Mouse (Mus musculus) embryonic facial prominence, embryonic 12.5 days (tissue): ENCODE data around the gene Clec2g. TPM values are rescaled to one million over a fixed set of nuclear protein-coding genes. Genes with fewer than 3 reads are reported as not detected.
A peak's percentile ranks its signal among the peaks of the same experiment; 100 is the strongest.
"Not testable (repeated sequence)": the region's sequence is repeated elsewhere in the genome, so short reads cannot be mapped to it uniquely, and the experiment has no call there.

Experiments used
- ATAC-seq: fragments of 200-750 bp; cut with Nextera tagmentation; 2 replicates; pipeline ENCODE4 v1.8.0; 2017; ENCODE audit not compliant: insufficient number of reproducible peaks, insufficient read depth, low FRiP score, low TSS enrichment
- H3K27ac ChIP-seq: fragments of 300-500 bp; sonication (generic); 2 replicates; pipeline ENCODE4 v1.5.1; 2016; ENCODE audit warnings: mild to moderate bottlenecking
- H3K27me3 ChIP-seq: fragments of 300-500 bp; sonication (generic); 2 replicates; pipeline ENCODE4 v1.6.1; 2016; ENCODE audit warnings: mild to moderate bottlenecking, moderate library complexity
- H3K36me3 ChIP-seq: fragments of 300-500 bp; sonication (generic); 2 replicates; pipeline ENCODE4 v1.6.1; 2016; ENCODE audit warnings: mild to moderate bottlenecking
- H3K4me1 ChIP-seq: fragments of 300-500 bp; sonication (generic); 2 replicates; pipeline ENCODE4 v1.6.1; 2016
- H3K4me2 ChIP-seq: fragments of 300-500 bp; sonication (generic); replicated peaks from 2 replicates; pipeline ENCODE4 v1.6.1; 2016; ENCODE audit warnings: mild to moderate bottlenecking, moderate library complexity
- H3K4me3 ChIP-seq: fragments of 300-500 bp; sonication (generic); 2 replicates; pipeline ENCODE4 v1.5.1; 2016; ENCODE audit warnings: mild to moderate bottlenecking
- H3K9ac ChIP-seq: fragments of 300-500 bp; sonication (generic); 2 replicates; pipeline ENCODE4 v1.6.1; 2016; ENCODE audit warnings: mild to moderate bottlenecking, moderate library complexity
- H3K9me3 ChIP-seq: fragments of 300-500 bp; sonication (generic); 2 replicates; pipeline ENCODE4 v1.6.1; 2016; ENCODE audit warnings: mild to moderate bottlenecking, moderate library complexity
- WGBS: fragments of 180-500 bp; shearing (Covaris S2); methylation state at CpG from one replicate; pipeline ENCODE4 v1.1.7; 2016; 5-methylcytosine and 5-hydroxymethylcytosine counted together
- polyA plus RNA-seq: library from polyadenylated mRNA; unstranded; fragments of >200 nt; fragmentation: Nextera tagmentation; extraction: Ambion mirVana; gene quantifications from 2 replicates; pipeline ENCODE4 v1.2.1, GENCODE M21; 2016

Gene Clec2g
- polyA plus RNA-seq, 1 experiment from 2014 or later: not detected

DNA sequence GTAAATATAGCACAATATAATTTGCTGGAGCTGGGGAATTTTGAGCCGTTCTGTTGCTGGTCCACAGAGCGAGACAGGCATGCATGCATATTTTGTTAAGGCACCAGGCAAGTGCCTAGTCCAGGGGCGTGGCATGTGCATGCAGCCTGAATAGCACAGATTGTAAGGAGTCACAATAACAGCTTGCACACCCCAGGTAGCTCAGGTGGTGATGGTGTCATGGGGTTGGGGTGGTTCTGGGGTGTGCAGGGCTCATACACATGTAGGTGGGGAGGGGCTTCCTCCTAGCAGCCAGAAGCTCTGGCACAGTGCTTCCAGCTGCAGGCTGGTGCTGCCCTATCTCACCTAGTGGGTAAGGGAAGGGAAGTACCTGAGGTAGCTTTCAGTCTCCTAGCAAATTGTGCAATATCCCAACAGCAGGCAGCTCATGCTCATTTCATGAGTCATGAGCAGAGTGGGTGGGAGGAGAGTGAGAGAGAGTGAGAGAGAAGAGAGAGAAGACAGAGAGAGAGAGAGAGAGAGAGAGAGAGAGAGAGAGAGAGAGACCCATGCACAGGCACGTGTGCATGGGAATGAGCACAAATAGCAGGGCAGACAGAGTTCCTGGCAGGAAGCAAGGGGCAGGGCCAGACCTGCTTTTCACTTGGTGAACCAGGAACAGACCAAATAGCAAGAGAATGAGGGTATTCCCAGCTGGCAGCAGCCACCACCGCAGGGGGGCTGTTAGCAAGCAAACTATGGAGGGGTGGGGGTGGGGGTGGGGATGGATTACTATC is 7.7 kb downstream of the Clec2g start:
- Histone ChIP-seq H3K4me2 (no peak overlapping the region), H3K4me3 (no peak overlapping the region), H3K27me3 (no peaks in the 10 kb centered on the region), H3K27ac (no peak overlapping the region), H3K9me3 (peaks cover 5% of the 10 kb centered on the region; the same call in 1 of the 2 replicates), H3K36me3 (no peaks in the 10 kb centered on the region), H3K4me1 (no peaks in the 10 kb centered on the region), H3K9ac (no peak overlapping the region)
- ATAC-seq: 0 out of 2 replicates have a peak, but pooled peaks have one; percentile 52
- WGBS: 82% methylated on average over 5 of the region's 5 CpGs

DNA sequence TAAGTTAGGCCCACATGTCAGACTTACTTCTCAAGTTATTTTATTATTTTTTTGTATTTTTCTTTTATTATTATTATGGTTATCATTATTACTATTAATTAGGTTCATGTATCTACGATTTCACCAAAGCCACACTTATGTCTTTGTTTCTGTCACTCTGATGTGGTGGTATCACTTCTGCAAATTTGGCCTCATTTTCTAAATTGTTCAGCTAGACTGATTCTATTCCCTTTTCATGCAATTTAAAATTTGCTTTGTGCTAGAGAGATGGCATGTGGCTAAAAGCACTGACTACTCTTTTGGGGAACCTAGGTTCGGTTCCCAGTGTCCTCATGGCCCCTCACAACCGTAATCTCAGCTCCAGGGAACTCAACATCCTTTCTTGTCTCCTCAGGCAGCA is 11.4 kb downstream of the Clec2g start:
- H3K27ac ChIP-seq: no peak overlapping the region
- ATAC-seq: no peak
- no peaks in the 10 kb centered on the region for H3K27me3 ChIP-seq
- H3K4me2 ChIP-seq: no peak overlapping the region
- no peaks in the 10 kb centered on the region for H3K36me3 ChIP-seq
- no peak overlapping the region for H3K9ac ChIP-seq
- H3K4me1 ChIP-seq: no peaks in the 10 kb centered on the region
- H3K9me3 ChIP-seq: peaks cover 5% of the 10 kb centered on the region; the same call in 1 of the 2 replicates
- 87% methylated on average over 3 of the region's 3 CpGs for WGBS
- H3K4me3 ChIP-seq: no peak overlapping the region

DNA sequence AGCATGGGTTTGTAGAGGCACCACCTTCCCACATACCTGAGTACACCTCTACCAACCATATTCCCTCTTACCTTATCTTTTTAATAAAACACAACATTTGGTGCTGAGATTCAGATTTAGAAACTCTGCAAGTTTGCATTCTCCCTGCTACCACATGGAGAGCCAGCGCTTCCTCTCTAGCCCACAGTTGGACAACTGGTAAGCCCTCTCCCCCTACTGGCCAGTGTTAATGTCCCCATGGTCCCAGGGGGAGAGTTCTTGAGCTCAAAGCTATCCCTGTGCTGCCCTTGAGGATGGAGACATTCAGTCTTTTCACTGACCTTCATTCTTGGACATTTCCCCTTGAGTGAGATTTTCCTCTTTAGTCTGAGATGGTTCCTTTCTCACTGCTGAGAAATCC is 26.9 kb downstream of the Clec2g start:
- H3K9ac ChIP-seq: no peak overlapping the region
- no peaks in the 10 kb centered on the region for H3K27me3 ChIP-seq
- H3K4me1 ChIP-seq: no peaks in the 10 kb centered on the region
- no peaks in the 10 kb centered on the region for H3K9me3 ChIP-seq
- WGBS: 90% methylated on average over 1 of the region's 1 CpGs
- H3K36me3 ChIP-seq: no peaks in the 10 kb centered on the region
- H3K27ac ChIP-seq: no peak overlapping the region
- H3K4me2 ChIP-seq: no peak overlapping the region
- ATAC-seq: no peak
- no peak overlapping the region for H3K4me3 ChIP-seq

DNA sequence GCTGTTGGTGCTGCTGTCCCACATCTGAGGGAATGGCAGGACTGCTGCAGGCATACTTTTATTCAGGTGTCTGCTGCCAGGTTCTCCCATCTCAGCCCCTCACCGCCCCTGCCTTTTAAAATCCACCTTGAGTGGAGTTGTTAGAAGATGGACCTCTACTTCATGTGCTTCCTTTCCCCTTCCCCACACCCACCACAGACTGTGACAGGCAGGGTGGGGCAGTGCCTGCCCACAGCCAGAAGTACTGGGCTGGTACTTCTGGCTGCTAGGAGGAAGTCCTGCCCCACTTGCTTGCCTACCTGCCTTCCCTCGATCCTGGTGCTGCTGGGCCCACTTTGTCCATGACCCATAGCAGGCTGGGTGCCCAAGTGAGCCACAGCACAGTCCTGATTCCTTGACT is 27.9 kb downstream of the Clec2g start:
- WGBS: 90% methylated on average over 2 of the region's 2 CpGs
- H3K9ac ChIP-seq, H3K36me3 ChIP-seq, H3K27ac ChIP-seq, ATAC-seq, H3K4me2 ChIP-seq, H3K4me3 ChIP-seq, H3K9me3 ChIP-seq, H3K4me1 ChIP-seq, H3K27me3 ChIP-seq: not testable (repeated sequence)

DNA sequence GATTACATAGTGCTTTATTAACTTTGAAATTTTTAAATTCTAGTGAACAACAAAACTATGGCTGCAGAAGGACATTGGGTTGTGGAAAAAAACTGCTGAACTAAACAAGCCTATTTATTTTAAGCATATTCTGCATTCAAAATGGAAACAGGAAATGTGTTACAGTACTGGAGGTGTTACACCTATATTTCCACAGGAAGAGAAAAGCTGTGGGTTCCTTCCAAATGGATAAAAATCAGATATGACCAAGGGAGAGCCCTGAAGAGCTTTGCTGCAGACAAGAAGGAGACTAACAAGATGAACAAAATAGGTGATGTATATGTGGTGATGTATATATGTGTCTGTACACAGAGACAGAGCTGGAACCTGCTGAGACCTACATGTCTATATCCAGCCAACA is 30.3 kb downstream of the Clec2g start:
- H3K27ac ChIP-seq: no peak overlapping the region
- H3K4me2 ChIP-seq: no peak overlapping the region
- no peaks in the 10 kb centered on the region for H3K27me3 ChIP-seq
- H3K9ac ChIP-seq: no peak overlapping the region
- no peaks in the 10 kb centered on the region for H3K36me3 ChIP-seq
- H3K4me1 ChIP-seq: no peaks in the 10 kb centered on the region
- H3K9me3 ChIP-seq: no peaks in the 10 kb centered on the region
- no peak for ATAC-seq
- no peak overlapping the region for H3K4me3 ChIP-seq

DNA sequence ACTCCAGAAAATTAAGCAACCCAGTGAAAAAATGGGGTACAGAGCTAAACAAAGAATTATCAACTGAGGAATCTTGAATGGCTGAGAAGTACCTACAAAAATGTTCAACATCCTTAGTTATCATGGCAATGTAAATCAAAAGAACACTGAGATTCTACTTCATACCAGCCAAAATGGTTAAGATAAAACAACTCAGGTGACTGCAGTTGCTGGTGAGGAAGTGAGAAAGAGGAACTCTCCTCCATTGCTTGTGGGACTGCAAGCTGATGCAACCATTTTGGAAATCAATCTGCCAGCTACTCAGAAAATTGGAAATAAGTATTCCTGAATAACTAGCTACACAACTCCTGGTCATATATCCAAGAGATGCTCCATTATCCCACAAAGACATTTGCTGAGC is 34.3 kb downstream of the Clec2g start:
- H3K4me1 ChIP-seq: no peaks in the 10 kb centered on the region
- no peak overlapping the region for H3K4me2 ChIP-seq
- H3K4me3 ChIP-seq: no peak overlapping the region
- H3K27ac ChIP-seq: no peak overlapping the region
- H3K27me3 ChIP-seq: no peaks in the 10 kb centered on the region
- H3K9ac ChIP-seq: no peak overlapping the region
- ATAC-seq: no peak
- H3K9me3 ChIP-seq: no peaks in the 10 kb centered on the region
- H3K36me3 ChIP-seq: no peaks in the 10 kb centered on the region

DNA sequence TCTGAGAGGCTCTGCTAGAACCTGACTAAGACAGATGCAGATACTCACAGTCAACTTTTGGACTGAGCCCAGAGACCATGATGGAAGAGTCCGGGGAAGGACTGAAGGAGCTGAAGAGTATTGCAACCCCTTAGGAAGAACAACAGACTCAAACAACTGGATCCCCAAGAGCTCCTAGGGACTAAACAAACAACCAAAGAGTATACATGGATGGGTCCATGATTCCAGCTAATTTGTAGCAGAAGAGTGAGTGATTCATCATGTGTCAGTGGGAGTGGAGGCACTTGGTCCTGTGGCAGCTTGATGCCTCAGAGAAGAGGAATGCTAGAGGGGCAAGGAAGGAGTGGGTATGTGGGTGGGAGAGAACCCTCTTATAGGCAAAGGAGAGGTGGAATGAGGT is 35.6 kb downstream of the Clec2g start:
- H3K9ac ChIP-seq: no peak overlapping the region
- ATAC-seq: no peak
- H3K27me3 ChIP-seq: no peaks in the 10 kb centered on the region
- H3K4me3 ChIP-seq: no peak overlapping the region
- no peak overlapping the region for H3K4me2 ChIP-seq
- no peak overlapping the region for H3K27ac ChIP-seq
- no peaks in the 10 kb centered on the region for H3K4me1 ChIP-seq
- no peaks in the 10 kb centered on the region for H3K9me3 ChIP-seq
- WGBS: 95% methylated on average over 1 of the region's 1 CpGs
- no peaks in the 10 kb centered on the region for H3K36me3 ChIP-seq

DNA sequence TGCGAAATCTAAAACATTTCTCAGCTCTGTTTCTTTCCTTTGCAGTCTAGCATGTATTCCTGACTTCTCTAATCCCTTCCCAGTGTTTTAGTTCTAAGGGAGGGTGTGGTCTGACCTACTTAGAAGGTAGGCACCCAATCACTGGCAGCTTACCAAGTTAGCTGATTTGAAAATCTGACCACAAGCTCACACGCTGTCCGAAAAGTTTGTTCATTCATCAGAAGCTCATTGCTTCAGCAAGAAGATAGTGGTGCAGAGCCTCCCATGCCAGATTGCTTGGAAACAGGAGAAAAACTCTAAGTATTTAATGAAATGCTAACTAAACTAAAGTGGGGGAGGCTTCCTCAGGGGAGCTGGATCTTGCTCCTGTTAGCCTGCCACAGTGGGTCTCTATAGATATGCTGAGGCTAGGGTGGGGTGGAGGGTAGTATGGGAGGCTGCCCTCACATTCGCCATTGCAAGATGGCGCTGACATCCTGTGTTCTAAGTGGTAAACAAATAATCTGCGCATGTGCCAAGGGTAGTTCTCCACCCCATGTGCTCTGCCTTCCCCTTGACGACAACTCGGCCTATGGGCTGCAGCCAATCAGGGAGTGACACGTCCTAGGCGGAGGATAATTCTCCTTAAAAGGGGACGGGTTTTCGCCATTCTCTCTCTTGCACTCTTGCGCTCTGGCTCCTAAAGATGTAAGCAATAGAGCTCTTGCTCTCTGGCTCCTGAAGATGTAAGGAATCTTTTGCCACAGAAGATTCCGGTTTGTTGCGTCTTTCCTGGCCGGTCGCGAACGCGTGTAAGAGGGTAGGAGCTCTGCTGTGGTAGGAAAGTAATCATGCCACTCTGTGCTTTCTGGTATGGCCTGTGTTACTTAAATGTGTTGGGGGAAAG is 36.6 kb downstream of the Clec2g start:
- H3K27ac ChIP-seq, ATAC-seq, H3K9ac ChIP-seq, H3K4me3 ChIP-seq, H3K27me3 ChIP-seq, H3K9me3 ChIP-seq, H3K36me3 ChIP-seq, H3K4me1 ChIP-seq, H3K4me2 ChIP-seq: not testable (repeated sequence)
- 94% methylated on average over 20 of the region's 20 CpGs for WGBS

DNA sequence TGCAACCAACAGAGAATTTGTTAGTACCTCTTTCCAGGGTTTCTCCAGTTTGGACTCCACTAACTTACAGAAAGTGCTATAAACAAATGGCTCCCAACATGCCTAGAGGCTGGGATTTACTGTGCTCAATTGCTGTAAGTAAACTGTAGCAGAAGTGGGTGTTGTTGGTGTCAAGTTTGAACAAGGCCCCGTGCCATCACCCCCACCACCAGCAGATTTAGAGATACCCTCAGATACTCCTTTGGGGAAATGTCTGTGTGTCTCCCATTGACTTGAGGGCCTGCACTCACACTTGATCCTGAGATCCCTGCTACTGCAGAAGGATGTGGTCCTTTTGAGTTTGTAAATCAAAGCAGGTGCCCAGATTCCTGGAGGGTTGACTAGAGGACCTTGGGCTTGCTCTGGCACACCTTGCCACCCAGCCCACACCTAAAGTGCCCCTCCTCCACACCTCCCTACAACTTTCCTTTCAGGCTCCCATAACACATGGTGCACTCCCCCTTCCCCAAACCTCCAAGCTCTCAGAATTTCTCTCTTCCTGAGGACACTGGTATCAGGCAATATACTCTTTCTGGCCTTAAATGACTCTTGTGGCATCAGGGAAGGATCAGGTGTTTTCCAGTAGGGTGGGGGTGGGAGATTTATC is 37.3 kb downstream of the Clec2g start:
- H3K27me3 ChIP-seq: no peaks in the 10 kb centered on the region
- WGBS: 71% methylated on average over 1 of the region's 1 CpGs
- no peaks in the 10 kb centered on the region for H3K4me1 ChIP-seq
- H3K4me3 ChIP-seq: no peak overlapping the region
- no peak overlapping the region for H3K4me2 ChIP-seq
- H3K27ac ChIP-seq: no peak overlapping the region
- H3K36me3 ChIP-seq: no peaks in the 10 kb centered on the region
- no peak overlapping the region for H3K9ac ChIP-seq
- ATAC-seq: no peak
- no peaks in the 10 kb centered on the region for H3K9me3 ChIP-seq

DNA sequence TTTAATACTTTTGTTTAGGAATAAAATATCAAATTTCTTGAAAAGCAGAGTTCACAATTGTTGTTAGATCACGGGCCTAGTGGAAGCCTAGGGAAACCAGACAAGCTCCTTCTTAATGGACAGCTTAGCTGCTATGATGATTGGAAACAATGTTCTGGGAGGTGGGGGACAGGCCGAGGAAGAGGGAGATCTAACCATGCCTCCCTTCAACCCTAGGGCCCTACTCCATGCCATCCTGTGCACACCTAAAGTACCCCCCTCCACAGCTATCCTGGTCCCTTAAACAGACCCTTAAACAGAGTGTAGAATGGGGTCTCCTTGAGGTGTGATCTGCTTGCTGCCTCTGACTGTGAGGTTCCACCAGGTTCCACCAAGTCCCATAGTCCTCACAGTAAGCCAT is 38.0 kb downstream of the Clec2g start:
- WGBS: 81% methylated on average over 2 of the region's 2 CpGs
- no peak overlapping the region for H3K9ac ChIP-seq
- H3K36me3 ChIP-seq: no peaks in the 10 kb centered on the region
- no peaks in the 10 kb centered on the region for H3K9me3 ChIP-seq
- H3K4me2 ChIP-seq: no peak overlapping the region
- H3K27me3 ChIP-seq: no peaks in the 10 kb centered on the region
- H3K27ac ChIP-seq: no peak overlapping the region
- H3K4me1 ChIP-seq: no peaks in the 10 kb centered on the region
- H3K4me3 ChIP-seq: no peak overlapping the region
- ATAC-seq: no peak

DNA sequence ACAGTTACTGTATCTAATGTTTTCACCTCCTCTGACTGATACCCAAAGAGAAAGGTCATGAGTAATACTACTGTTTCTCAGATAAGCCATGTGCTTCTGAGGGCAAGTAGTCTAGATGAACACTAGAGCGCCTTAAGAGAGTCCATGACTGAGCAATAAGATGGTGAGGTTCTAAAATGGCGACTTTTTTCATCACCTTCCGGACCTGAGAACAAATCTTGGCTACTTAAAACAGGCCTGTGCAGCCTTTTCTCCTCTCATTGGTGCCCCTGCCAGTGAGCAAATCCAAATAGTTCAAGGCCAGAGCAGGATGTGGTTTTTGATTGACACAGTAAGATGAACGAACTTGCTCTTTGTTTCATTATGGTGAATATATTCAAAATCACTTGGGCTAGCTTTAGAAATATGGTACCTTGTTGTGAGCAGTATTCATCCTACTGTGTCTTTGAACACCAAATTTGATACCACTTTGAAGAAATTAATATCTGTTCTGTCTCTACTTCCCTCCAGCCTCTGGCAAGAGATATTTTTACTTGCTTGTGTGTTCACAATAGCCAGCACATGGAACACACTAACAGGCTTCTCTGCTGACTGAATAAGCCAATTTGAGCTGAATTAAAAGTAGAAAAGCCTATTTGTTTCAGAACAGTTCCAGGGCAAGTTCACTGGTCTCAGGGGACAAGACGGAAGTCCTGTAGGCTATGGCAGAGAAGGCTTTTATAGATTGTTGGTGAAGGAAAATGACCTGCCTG is 38.7 kb downstream of the Clec2g start:
- ATAC-seq: no peak
- no peaks in the 10 kb centered on the region for H3K27me3 ChIP-seq
- H3K9me3 ChIP-seq: no peaks in the 10 kb centered on the region
- H3K4me1 ChIP-seq: no peaks in the 10 kb centered on the region
- no peak overlapping the region for H3K9ac ChIP-seq
- H3K36me3 ChIP-seq: no peaks in the 10 kb centered on the region
- 82% methylated on average over 5 of the region's 5 CpGs for WGBS
- no peak overlapping the region for H3K4me2 ChIP-seq
- no peak overlapping the region for H3K4me3 ChIP-seq
- no peak overlapping the region for H3K27ac ChIP-seq
